Mouse (Mus musculus): ENCODE measurements around the gene Qk. TPM values are rescaled to one million over a fixed set of nuclear protein-coding genes. Genes with fewer than 3 reads are reported as not detected.

Qk gene
- polyA plus RNA-seq, 1 experiment from 2014 or later, result 71.8 TPM

GRCm38 (mm10) chr17:10266207-10266606 is 53.4 kb downstream of the Qk start:
- H3K27me3 ChIP-seq (ENCODE audit: control insufficient read depth, insufficient read depth, low read length), result no peaks in the 10 kb centered on the region
- no peak for ATAC-seq (ENCODE audit: insufficient number of reproducible peaks, insufficient read depth, low FRiP score, low read depth)
- H3K9me3 ChIP-seq (ENCODE audit: control insufficient read depth, low read length), result no peaks in the 10 kb centered on the region
- no peak overlapping the region for H3K4me3 ChIP-seq (ENCODE audit: control insufficient read depth in 1 of 2, insufficient read depth in 1 of 2, low read depth in 1 of 2, low read length in 2 of 2)
- peaks cover 21% of the 10 kb centered on the region for H3K36me3 ChIP-seq (ENCODE audit: control insufficient read depth, insufficient read depth, low read length)
- H3K4me1 ChIP-seq (ENCODE audit: control insufficient read depth in 2 of 2, insufficient read depth in 2 of 2, low read length in 2 of 2), result peaks cover 0 to 19% of the 10 kb centered on the region in 2 experiments; a peak in 3 of 4 replicates
- 77% methylated on average over 4 of the region's 4 CpGs for WGBS
- no peak overlapping the region for H3K9ac ChIP-seq (ENCODE audit: low read length)
- H3K4me2 ChIP-seq (ENCODE audit: low read length), result no peak overlapping the region
- no peak overlapping the region for H3K27ac ChIP-seq (replicated peaks in 1 of 2; ENCODE audit: control insufficient read depth in 1 of 2, insufficient read depth in 1 of 2, low read depth in 2 of 2, low read length in 2 of 2)

GRCm38 (mm10) chr17:10251252-10251958 is 68.2 kb downstream of the Qk start:
- Histone ChIP-seq H3K27me3 (ENCODE audit: control insufficient read depth, insufficient read depth, low read length) (no peaks in the 10 kb centered on the region), H3K4me1 (ENCODE audit: control insufficient read depth in 2 of 2, insufficient read depth in 2 of 2, low read length in 2 of 2) (peaks cover 0 to 25% of the 10 kb centered on the region in 2 experiments; a peak in 2 of 4 replicates), H3K4me2 (ENCODE audit: low read length) (no peak overlapping the region), H3K4me3 (ENCODE audit: control insufficient read depth in 1 of 2, insufficient read depth in 1 of 2, low read depth in 1 of 2, low read length in 2 of 2) (no peak overlapping the region), H3K36me3 (ENCODE audit: control insufficient read depth, insufficient read depth, low read length) (peaks cover 6% of the 10 kb centered on the region), H3K9me3 (ENCODE audit: control insufficient read depth, low read length) (no peaks in the 10 kb centered on the region), H3K9ac (ENCODE audit: low read length) (peak overlapping the region; percentile 10; the same call in 1 of the 2 replicates), H3K27ac (replicated peaks in 1 of 2; ENCODE audit: control insufficient read depth in 1 of 2, insufficient read depth in 1 of 2, low read depth in 2 of 2, low read length in 2 of 2) (no peak overlapping the region; a peak in 1 of 4 replicates)
- no peak for ATAC-seq (ENCODE audit: insufficient number of reproducible peaks, insufficient read depth, low FRiP score, low read depth)
- 64% methylated on average over 4 of the region's 4 CpGs for WGBS

GRCm38 (mm10) chr17:10240081-10240480 is 79.6 kb downstream of the Qk start:
- Histone ChIP-seq H3K4me3 (ENCODE audit: control insufficient read depth in 1 of 2, insufficient read depth in 1 of 2, low read depth in 1 of 2, low read length in 2 of 2) (no peak overlapping the region), H3K9me3 (ENCODE audit: control insufficient read depth, low read length) (no peaks in the 10 kb centered on the region), H3K36me3 (ENCODE audit: control insufficient read depth, insufficient read depth, low read length) (peaks cover 26% of the 10 kb centered on the region), H3K4me2 (ENCODE audit: low read length) (no peak overlapping the region), H3K27ac (replicated peaks in 1 of 2; ENCODE audit: control insufficient read depth in 1 of 2, insufficient read depth in 1 of 2, low read depth in 2 of 2, low read length in 2 of 2) (no peak overlapping the region), H3K4me1 (ENCODE audit: control insufficient read depth in 2 of 2, insufficient read depth in 2 of 2, low read length in 2 of 2) (peaks cover 0 to 13% of the 10 kb centered on the region in 2 experiments; a peak in 2 of 4 replicates), H3K9ac (ENCODE audit: low read length) (no peak overlapping the region), H3K27me3 (ENCODE audit: control insufficient read depth, insufficient read depth, low read length) (no peaks in the 10 kb centered on the region)
- WGBS, result 75% methylated on average over 1 of the region's 1 CpGs
- ATAC-seq (ENCODE audit: insufficient number of reproducible peaks, insufficient read depth, low FRiP score, low read depth), result no peak

GRCm38 (mm10) chr17:10236595-10236994 is 83.1 kb downstream of the Qk start:
- Histone ChIP-seq H3K4me1 (ENCODE audit: control insufficient read depth in 2 of 2, insufficient read depth in 2 of 2, low read length in 2 of 2) (0 out of 4 replicates have a peak, but pooled peaks cover 0 to 6% of the 10 kb centered on the region in 2 experiments), H3K27ac (replicated peaks in 1 of 2; ENCODE audit: control insufficient read depth in 1 of 2, insufficient read depth in 1 of 2, low read depth in 2 of 2, low read length in 2 of 2) (no peak overlapping the region), H3K4me3 (ENCODE audit: control insufficient read depth in 1 of 2, insufficient read depth in 1 of 2, low read depth in 1 of 2, low read length in 2 of 2) (no peak overlapping the region), H3K4me2 (ENCODE audit: low read length) (no peak overlapping the region), H3K9me3 (ENCODE audit: control insufficient read depth, low read length) (no peaks in the 10 kb centered on the region), H3K36me3 (ENCODE audit: control insufficient read depth, insufficient read depth, low read length) (peaks cover 33% of the 10 kb centered on the region), H3K27me3 (ENCODE audit: control insufficient read depth, insufficient read depth, low read length) (no peaks in the 10 kb centered on the region), H3K9ac (ENCODE audit: low read length) (no peak overlapping the region)
- no peak for ATAC-seq (ENCODE audit: insufficient number of reproducible peaks, insufficient read depth, low FRiP score, low read depth)
- WGBS, result 63% methylated on average over 2 of the region's 2 CpGs

- Histone ChIP-seq H3K4me2 (ENCODE audit: low read length) (no peak overlapping the region), H3K36me3 (ENCODE audit: control insufficient read depth, insufficient read depth, low read length) (peaks cover 19% of the 10 kb centered on the region; the same call in 1 of the 2 replicates), H3K4me1 (ENCODE audit: control insufficient read depth in 2 of 2, insufficient read depth in 2 of 2, low read length in 2 of 2) (peaks cover 0 to 12% of the 10 kb centered on the region in 2 experiments; a peak in 3 of 4 replicates), H3K9ac (ENCODE audit: low read length) (no peak overlapping the region), H3K4me3 (ENCODE audit: control insufficient read depth in 1 of 2, insufficient read depth in 1 of 2, low read depth in 1 of 2, low read length in 2 of 2) (no peak overlapping the region), H3K27ac (replicated peaks in 1 of 2; ENCODE audit: control insufficient read depth in 1 of 2, insufficient read depth in 1 of 2, low read depth in 2 of 2, low read length in 2 of 2) (no peak overlapping the region), H3K27me3 (ENCODE audit: control insufficient read depth, insufficient read depth, low read length) (no peaks in the 10 kb centered on the region), H3K9me3 (ENCODE audit: control insufficient read depth, low read length) (no peaks in the 10 kb centered on the region)
- no peak for ATAC-seq (ENCODE audit: insufficient number of reproducible peaks, insufficient read depth, low FRiP score, low read depth)
- 90% methylated on average over 3 of the region's 3 CpGs for WGBS
Measured at GRCm38 (mm10) chr17:10232406-10232805, 87.2 kb downstream of the Qk start.

- H3K4me2 ChIP-seq (ENCODE audit: low read length), result no peak overlapping the region
- 80% methylated on average over 3 of the region's 3 CpGs for WGBS
- peaks cover 0 to 22% of the 10 kb centered on the region in 2 experiments; a peak in 3 of 4 replicates for H3K4me1 ChIP-seq (ENCODE audit: control insufficient read depth in 2 of 2, insufficient read depth in 2 of 2, low read length in 2 of 2)
- no peak overlapping the region for H3K27ac ChIP-seq (replicated peaks in 1 of 2; ENCODE audit: control insufficient read depth in 1 of 2, insufficient read depth in 1 of 2, low read depth in 2 of 2, low read length in 2 of 2)
- no peak overlapping the region for H3K4me3 ChIP-seq (ENCODE audit: control insufficient read depth in 1 of 2, insufficient read depth in 1 of 2, low read depth in 1 of 2, low read length in 2 of 2)
- H3K36me3 ChIP-seq (ENCODE audit: control insufficient read depth, insufficient read depth, low read length), result peaks cover 4% of the 10 kb centered on the region; the same call in 1 of the 2 replicates
- no peaks in the 10 kb centered on the region for H3K9me3 ChIP-seq (ENCODE audit: control insufficient read depth, low read length)
- H3K9ac ChIP-seq (ENCODE audit: low read length), result no peak overlapping the region
- no peak for ATAC-seq (ENCODE audit: insufficient number of reproducible peaks, insufficient read depth, low FRiP score, low read depth)
- no peaks in the 10 kb centered on the region for H3K27me3 ChIP-seq (ENCODE audit: control insufficient read depth, insufficient read depth, low read length)
Measured at GRCm38 (mm10) chr17:10227798-10228538, 91.7 kb downstream of the Qk start.

- Histone ChIP-seq H3K36me3 (ENCODE audit: control insufficient read depth, insufficient read depth, low read length) (peaks cover 63% of the 10 kb centered on the region), H3K4me1 (ENCODE audit: control insufficient read depth in 2 of 2, insufficient read depth in 2 of 2, low read length in 2 of 2) (no peaks in the 10 kb centered on the region), H3K9ac (ENCODE audit: low read length) (no peak overlapping the region), H3K27ac (replicated peaks in 1 of 2; ENCODE audit: control insufficient read depth in 1 of 2, insufficient read depth in 1 of 2, low read depth in 2 of 2, low read length in 2 of 2) (no peak overlapping the region), H3K4me3 (ENCODE audit: control insufficient read depth in 1 of 2, insufficient read depth in 1 of 2, low read depth in 1 of 2, low read length in 2 of 2) (no peak overlapping the region), H3K9me3 (ENCODE audit: control insufficient read depth, low read length) (no peaks in the 10 kb centered on the region), H3K27me3 (ENCODE audit: control insufficient read depth, insufficient read depth, low read length) (no peaks in the 10 kb centered on the region), H3K4me2 (ENCODE audit: low read length) (no peak overlapping the region)
- 81% methylated on average over 5 of the region's 5 CpGs for WGBS
- no peak for ATAC-seq (ENCODE audit: insufficient number of reproducible peaks, insufficient read depth, low FRiP score, low read depth)
Measured at GRCm38 (mm10) chr17:10216164-10216563, 103.5 kb downstream of the Qk start.

Data from heart, embryonic 14.5 days (tissue).